Mouse (Mus musculus) A20 (cell line): ENCODE data around the gene Rnf149.

ENCODE experiments used
- DNase-seq: peaks from one replicate; pipeline ENCODE4 v3.0.0-alpha.2; 2011; ENCODE audit warnings: low read depth, low spot score

Rnf149 gene

GRCm38 (mm10) chr1:39576431-39577243 lies 568 bp downstream of the Rnf149 start:
- peak; percentile 76 for DNase-seq

GRCm38 (mm10) chr1:39575778-39576375 lies 1.3 kb downstream of the Rnf149 start:
- peak; percentile 57 for DNase-seq

GRCm38 (mm10) chr1:39573890-39574289 lies 3.3 kb downstream of the Rnf149 start:
- DNase-seq, result no peak

GRCm38 (mm10) chr1:39571653-39572052 lies 5.6 kb downstream of the Rnf149 start:
- DNase-seq, result peak; percentile 26

- DNase-seq, result no peak
Observed at GRCm38 (mm10) chr1:39568079-39568478, 9.1 kb downstream of the Rnf149 start.

- no peak for DNase-seq
Observed at GRCm38 (mm10) chr1:39564603-39565002, 12.6 kb downstream of the Rnf149 start.

GRCm38 (mm10) chr1:39563161-39563560 lies 14.0 kb downstream of the Rnf149 start:
- DNase-seq, result no peak

GRCm38 (mm10) chr1:39561920-39562319 lies 15.3 kb downstream of the Rnf149 start:
- DNase-seq, result no peak

GRCm38 (mm10) chr1:39559009-39559408 lies 18.2 kb downstream of the Rnf149 start:
- peak; percentile 35 for DNase-seq

- no peak for DNase-seq
Observed at GRCm38 (mm10) chr1:39555556-39556415, 21.4 kb downstream of the Rnf149 start.

GRCm38 (mm10) chr1:39549831-39550230 lies 27.4 kb downstream of the Rnf149 start:
- DNase-seq, result no peak

GRCm38 (mm10) chr1:39547238-39547637 lies 30.0 kb downstream of the Rnf149 start:
- no peak for DNase-seq

- no peak for DNase-seq
Observed at GRCm38 (mm10) chr1:39546160-39546866, 30.9 kb downstream of the Rnf149 start.

- DNase-seq, result no peak
Observed at GRCm38 (mm10) chr1:39545589-39545988, 31.6 kb downstream of the Rnf149 start.

GRCm38 (mm10) chr1:39540592-39540991 lies 36.6 kb downstream of the Rnf149 start:
- DNase-seq, result no peak

GRCm38 (mm10) chr1:39537631-39538380 lies 39.4 kb downstream of the Rnf149 start:
- no peak for DNase-seq

- peak; percentile 33 for DNase-seq
Observed at GRCm38 (mm10) chr1:39536701-39537100, 40.5 kb downstream of the Rnf149 start.

GRCm38 (mm10) chr1:39535515-39536311 lies 41.5 kb downstream of the Rnf149 start:
- peak; percentile 99 for DNase-seq

GRCm38 (mm10) chr1:39534831-39535230 lies 42.4 kb downstream of the Rnf149 start, which contains the start of gene Cnot11:
Gene Cnot11 (plus strand): TSS chr1:39534992.
- no peak for DNase-seq

- DNase-seq, result no peak
Observed at GRCm38 (mm10) chr1:39533917-39534316, 43.3 kb downstream of the Rnf149 start.
